Mouse (Mus musculus): ENCODE data around the gene Slc22a13. TPM values are rescaled to one million over a fixed set of nuclear protein-coding genes. Genes with fewer than 3 reads are reported as not detected.

Slc22a13 gene
- polyA plus RNA-seq, 1 experiment from 2014 or later: not detected

DNA sequence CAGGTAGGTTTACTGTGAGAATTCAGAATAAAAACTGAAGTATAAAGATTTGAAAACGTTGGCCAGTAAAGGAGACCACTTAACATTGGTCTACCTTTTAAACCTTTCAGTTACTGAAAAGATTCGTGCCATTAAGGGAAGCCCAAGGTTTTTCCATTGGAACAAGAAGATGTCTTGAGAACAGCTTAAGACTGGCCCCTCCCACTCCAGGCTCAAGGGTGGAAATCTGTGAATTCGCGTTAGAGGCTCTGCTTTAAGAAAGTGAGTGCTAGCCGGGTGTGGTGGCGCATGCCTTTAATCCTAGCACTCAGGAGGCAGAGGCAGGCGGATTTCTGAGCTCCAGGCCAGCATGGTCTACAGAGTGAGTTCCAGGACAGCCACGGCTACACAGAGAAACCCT, 4.1 kb upstream of the Slc22a13 start:
- H3K27me3 ChIP-seq (ENCODE audit: control insufficient read depth, insufficient read depth, low read depth, low read length): no peaks in the 10 kb centered on the region
- no peaks in the 10 kb centered on the region for H3K4me1 ChIP-seq (replicated peaks; ENCODE audit: control insufficient read depth, insufficient read depth, low read length)
- H3K9me3 ChIP-seq (ENCODE audit: control insufficient read depth, low read length): no peaks in the 10 kb centered on the region
- H3K4me2 ChIP-seq (ENCODE audit: low read depth, low read length): no peak overlapping the region
- 73% methylated on average over 8 of the region's 8 CpGs for WGBS
- no peak for ATAC-seq (ENCODE audit: low read depth)
- no peak overlapping the region for H3K27ac ChIP-seq (ENCODE audit: low read length)
- H3K4me3 ChIP-seq (ENCODE audit: low read length): no peak overlapping the region
- no peaks in the 10 kb centered on the region for H3K36me3 ChIP-seq (ENCODE audit: control insufficient read depth, insufficient read depth, low read length)
- no peak overlapping the region for H3K9ac ChIP-seq (ENCODE audit: low read length)

DNA sequence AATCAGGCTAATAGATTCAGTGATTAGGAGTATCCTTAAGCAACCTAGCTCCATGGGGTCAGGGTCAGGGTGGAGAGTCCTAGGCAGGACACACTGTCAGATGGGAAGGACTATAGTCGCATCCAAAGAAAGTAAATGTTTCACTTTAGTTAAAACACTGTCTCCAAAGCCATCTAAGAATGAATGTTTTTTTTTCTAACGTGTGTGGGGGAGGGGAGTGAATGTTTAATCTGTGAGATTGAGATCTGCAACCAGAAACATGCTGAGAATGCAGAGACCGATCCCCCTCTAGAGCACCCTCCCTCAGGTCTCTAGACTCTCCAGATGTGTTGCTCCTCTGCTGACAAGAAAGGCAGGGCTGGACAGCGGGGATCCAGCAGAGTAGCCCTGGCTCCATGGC, 1.8 kb downstream of the Slc22a13 start:
- Histone ChIP-seq H3K9ac (ENCODE audit: low read length) (no peak overlapping the region), H3K4me3 (ENCODE audit: low read length) (no peak overlapping the region), H3K9me3 (ENCODE audit: control insufficient read depth, low read length) (no peaks in the 10 kb centered on the region), H3K27me3 (ENCODE audit: control insufficient read depth, insufficient read depth, low read depth, low read length) (no peaks in the 10 kb centered on the region), H3K27ac (ENCODE audit: low read length) (no peak overlapping the region), H3K4me1 (replicated peaks; ENCODE audit: control insufficient read depth, insufficient read depth, low read length) (no peaks in the 10 kb centered on the region), H3K36me3 (ENCODE audit: control insufficient read depth, insufficient read depth, low read length) (no peaks in the 10 kb centered on the region), H3K4me2 (ENCODE audit: low read depth, low read length) (no peak overlapping the region)
- WGBS: 44% methylated on average over 4 of the region's 4 CpGs
- ATAC-seq (ENCODE audit: low read depth): no peak

DNA sequence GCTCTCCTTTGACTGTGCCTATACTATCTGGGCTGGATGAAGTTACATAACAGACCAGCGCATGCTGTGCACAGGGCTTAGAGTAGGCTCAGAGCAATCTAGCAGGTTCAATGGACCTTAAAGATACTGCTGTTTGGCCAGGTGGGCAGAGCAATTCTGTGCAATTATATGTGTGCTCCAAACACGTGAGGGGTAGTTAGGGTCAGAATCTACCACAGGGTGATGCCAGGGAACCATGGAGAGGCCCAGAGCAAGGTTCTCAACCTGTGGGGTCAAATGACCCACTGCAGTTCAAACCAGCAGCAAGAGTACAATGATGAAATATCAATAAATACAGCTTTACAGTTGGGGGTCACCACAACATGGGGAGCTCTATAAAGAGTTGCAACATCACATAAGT, 2.2 kb downstream of the Slc22a13 start:
- H3K9me3 ChIP-seq (ENCODE audit: control insufficient read depth, low read length): no peaks in the 10 kb centered on the region
- H3K4me1 ChIP-seq (replicated peaks; ENCODE audit: control insufficient read depth, insufficient read depth, low read length): no peaks in the 10 kb centered on the region
- H3K4me3 ChIP-seq (ENCODE audit: low read length): no peak overlapping the region
- no peak for ATAC-seq (ENCODE audit: low read depth)
- H3K27me3 ChIP-seq (ENCODE audit: control insufficient read depth, insufficient read depth, low read depth, low read length): no peaks in the 10 kb centered on the region
- H3K36me3 ChIP-seq (ENCODE audit: control insufficient read depth, insufficient read depth, low read length): no peaks in the 10 kb centered on the region
- WGBS: 77% methylated on average over 2 of the region's 2 CpGs
- H3K9ac ChIP-seq (ENCODE audit: low read length): no peak overlapping the region
- H3K4me2 ChIP-seq (ENCODE audit: low read depth, low read length): no peak overlapping the region
- H3K27ac ChIP-seq (ENCODE audit: low read length): no peak overlapping the region

DNA sequence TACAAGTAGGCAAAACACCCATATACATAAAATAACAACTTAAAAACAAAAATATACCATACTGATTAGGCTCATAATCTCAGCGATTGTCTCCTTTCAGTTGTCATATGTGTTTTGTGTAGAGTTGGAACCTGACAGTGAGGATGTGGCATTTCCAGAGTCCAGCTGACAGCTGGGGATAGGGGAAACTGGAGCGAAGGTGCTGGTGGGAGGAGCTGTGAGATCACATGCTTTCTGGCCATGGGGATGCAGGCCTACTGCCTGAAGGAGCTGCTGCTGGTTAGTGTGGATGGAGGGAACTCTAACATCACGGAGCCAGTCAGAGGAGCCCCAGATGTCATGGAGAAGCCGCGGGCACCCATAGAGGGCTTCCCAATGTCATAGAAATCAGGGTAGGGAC, 3.1 kb downstream of the Slc22a13 start:
- Histone ChIP-seq H3K4me2 (ENCODE audit: low read depth, low read length) (no peak overlapping the region), H3K4me3 (ENCODE audit: low read length) (no peak overlapping the region), H3K9ac (ENCODE audit: low read length) (no peak overlapping the region), H3K36me3 (ENCODE audit: control insufficient read depth, insufficient read depth, low read length) (no peaks in the 10 kb centered on the region), H3K27me3 (ENCODE audit: control insufficient read depth, insufficient read depth, low read depth, low read length) (no peaks in the 10 kb centered on the region), H3K4me1 (replicated peaks; ENCODE audit: control insufficient read depth, insufficient read depth, low read length) (no peaks in the 10 kb centered on the region), H3K9me3 (ENCODE audit: control insufficient read depth, low read length) (no peaks in the 10 kb centered on the region), H3K27ac (ENCODE audit: low read length) (no peak overlapping the region)
- ATAC-seq (ENCODE audit: low read depth): no peak
- WGBS: 80% methylated on average over 5 of the region's 5 CpGs

DNA sequence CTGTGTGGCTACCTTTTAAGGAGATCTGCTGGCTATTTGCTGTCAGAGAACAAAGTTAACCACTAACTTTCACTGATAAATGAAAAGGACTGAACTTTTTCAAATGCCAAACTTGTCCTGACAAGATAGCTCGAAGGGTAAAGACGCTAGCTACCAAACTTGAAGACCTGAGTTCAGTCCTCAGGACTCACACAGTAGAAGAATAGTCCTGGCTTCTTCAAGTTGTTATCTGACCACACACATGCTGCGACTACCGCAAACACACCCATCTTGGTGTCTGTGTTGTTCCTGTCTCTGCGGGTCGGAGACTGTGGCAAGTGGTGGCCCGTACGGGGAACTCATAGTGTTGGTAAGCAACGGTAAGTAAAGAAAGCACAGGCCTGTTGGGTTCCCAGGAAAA, 5.3 kb downstream of the Slc22a13 start:
- no peak overlapping the region for H3K27ac ChIP-seq (ENCODE audit: low read length)
- no peak overlapping the region for H3K4me2 ChIP-seq (ENCODE audit: low read depth, low read length)
- H3K27me3 ChIP-seq (ENCODE audit: control insufficient read depth, insufficient read depth, low read depth, low read length): no peaks in the 10 kb centered on the region
- H3K36me3 ChIP-seq (ENCODE audit: control insufficient read depth, insufficient read depth, low read length): no peaks in the 10 kb centered on the region
- H3K4me3 ChIP-seq (ENCODE audit: low read length): no peak overlapping the region
- ATAC-seq (ENCODE audit: low read depth): no peak
- no peak overlapping the region for H3K9ac ChIP-seq (ENCODE audit: low read length)
- H3K9me3 ChIP-seq (ENCODE audit: control insufficient read depth, low read length): no peaks in the 10 kb centered on the region
- no peaks in the 10 kb centered on the region for H3K4me1 ChIP-seq (replicated peaks; ENCODE audit: control insufficient read depth, insufficient read depth, low read length)
- 94% methylated on average over 9 of the region's 9 CpGs for WGBS

DNA sequence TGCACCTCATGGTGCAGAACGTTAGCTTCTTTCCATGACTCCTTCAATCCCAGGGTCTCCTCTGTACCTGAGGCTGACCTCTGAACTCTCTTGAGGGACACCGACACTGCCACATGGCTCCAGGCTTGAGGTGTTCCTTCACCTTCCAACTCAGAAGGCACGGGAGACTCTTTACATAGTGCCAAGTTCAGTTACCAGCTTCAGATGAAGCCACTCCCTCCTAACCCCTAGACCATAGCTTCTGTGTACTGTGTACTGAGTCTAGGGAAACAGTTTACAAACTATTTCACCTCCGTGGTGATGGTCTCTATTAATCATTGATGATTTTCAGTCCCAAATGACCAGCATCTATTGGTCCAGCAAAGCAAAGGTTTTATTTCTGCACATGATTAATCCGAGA, 7.2 kb downstream of the Slc22a13 start:
- Histone ChIP-seq H3K36me3 (ENCODE audit: control insufficient read depth, insufficient read depth, low read length) (no peaks in the 10 kb centered on the region), H3K27me3 (ENCODE audit: control insufficient read depth, insufficient read depth, low read depth, low read length) (no peaks in the 10 kb centered on the region), H3K9ac (ENCODE audit: low read length) (no peak overlapping the region), H3K4me2 (ENCODE audit: low read depth, low read length) (no peak overlapping the region), H3K4me1 (replicated peaks; ENCODE audit: control insufficient read depth, insufficient read depth, low read length) (no peaks in the 10 kb centered on the region), H3K27ac (ENCODE audit: low read length) (no peak overlapping the region), H3K4me3 (ENCODE audit: low read length) (no peak overlapping the region), H3K9me3 (ENCODE audit: control insufficient read depth, low read length) (no peaks in the 10 kb centered on the region)
- ATAC-seq (ENCODE audit: low read depth): no peak
- 80% methylated on average over 5 of the region's 5 CpGs for WGBS

DNA sequence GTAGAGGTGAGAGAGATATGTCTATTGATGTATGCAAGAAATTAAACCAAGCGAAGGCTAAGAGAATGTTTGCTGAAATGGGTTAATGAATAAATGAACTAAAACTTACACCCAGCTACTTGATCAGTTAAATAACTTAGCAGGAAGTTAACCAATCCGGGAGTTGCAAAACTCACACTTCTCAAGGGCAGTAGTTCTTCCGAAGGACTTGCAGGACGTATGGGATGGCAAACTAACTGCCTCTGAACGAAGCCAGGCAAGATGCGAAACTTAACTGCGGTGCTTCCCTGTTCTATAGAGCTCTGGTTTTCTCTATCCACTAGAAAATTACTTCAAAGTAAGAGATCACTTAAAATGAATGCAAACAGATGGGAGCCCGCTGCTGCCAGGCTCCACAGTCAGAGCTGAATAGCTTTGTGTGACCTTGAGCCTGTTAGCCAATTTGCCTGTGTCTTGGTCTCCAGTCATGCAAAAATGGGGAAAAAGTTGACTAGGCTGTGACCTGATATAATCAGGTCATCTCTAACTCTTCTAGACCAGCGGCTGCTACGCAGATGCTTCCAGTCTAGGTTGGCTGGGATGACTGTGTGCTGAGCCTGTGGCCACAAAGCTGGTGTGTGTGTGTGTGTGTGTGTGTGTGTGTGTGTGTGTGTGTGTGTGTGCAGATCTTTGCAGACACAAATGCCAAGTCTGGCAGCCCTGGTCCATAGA, 9.6 kb downstream of the Slc22a13 start:
- H3K9ac ChIP-seq (ENCODE audit: low read length): no peak overlapping the region
- H3K4me3 ChIP-seq (ENCODE audit: low read length): no peak overlapping the region
- ATAC-seq (ENCODE audit: low read depth): no peak
- 57% methylated on average over 10 of the region's 10 CpGs for WGBS
- no peaks in the 10 kb centered on the region for H3K36me3 ChIP-seq (ENCODE audit: control insufficient read depth, insufficient read depth, low read length)
- H3K9me3 ChIP-seq (ENCODE audit: control insufficient read depth, low read length): no peaks in the 10 kb centered on the region
- H3K27ac ChIP-seq (ENCODE audit: low read length): no peak overlapping the region
- no peak overlapping the region for H3K4me2 ChIP-seq (ENCODE audit: low read depth, low read length)
- H3K27me3 ChIP-seq (ENCODE audit: control insufficient read depth, insufficient read depth, low read depth, low read length): no peaks in the 10 kb centered on the region
- H3K4me1 ChIP-seq (replicated peaks; ENCODE audit: control insufficient read depth, insufficient read depth, low read length): no peaks in the 10 kb centered on the region

DNA sequence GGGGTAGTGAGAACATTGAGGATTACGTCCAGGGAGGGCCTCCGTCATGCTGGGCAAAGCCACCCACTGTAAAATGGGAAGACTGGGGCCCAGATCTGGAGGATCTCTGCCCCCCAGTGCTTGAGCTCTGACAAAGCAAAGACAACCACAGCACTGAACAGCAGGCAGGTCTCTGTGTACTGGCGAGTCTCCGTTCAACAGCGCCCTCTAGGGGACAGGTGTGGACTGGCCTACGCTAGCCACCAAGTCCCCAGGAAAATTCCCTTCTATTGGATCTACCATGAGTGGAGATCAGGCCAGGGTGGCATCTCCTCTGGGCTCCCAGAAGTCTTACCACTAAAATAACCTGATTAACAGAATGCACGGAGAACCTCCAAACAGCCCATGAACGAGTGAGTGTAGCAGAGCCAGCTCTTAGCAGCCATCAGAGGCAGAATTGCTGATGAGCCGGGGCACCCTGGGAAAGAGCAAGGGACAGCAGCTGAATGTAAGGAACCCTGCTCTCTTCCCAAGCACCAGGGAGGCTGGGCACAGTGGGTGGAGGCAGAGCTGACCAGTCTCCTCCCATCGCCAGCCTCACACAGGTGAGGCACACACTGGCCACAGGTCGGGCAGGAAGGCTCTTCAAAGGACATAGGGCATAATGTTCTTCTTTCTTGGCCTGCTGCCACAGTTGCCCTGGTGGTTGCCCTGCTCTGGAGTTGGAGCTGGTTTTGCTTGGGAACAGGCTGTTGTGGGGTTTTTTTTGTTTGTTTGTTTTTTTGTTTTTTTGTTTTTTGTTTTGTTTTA, 16.5 kb downstream of the Slc22a13 start:
- peak; percentile 59; the same call in 1 of the 2 replicates for ATAC-seq (ENCODE audit: low read depth)
- H3K27me3 ChIP-seq (ENCODE audit: control insufficient read depth, insufficient read depth, low read depth, low read length): no peaks in the 10 kb centered on the region
- H3K4me1 ChIP-seq (replicated peaks; ENCODE audit: control insufficient read depth, insufficient read depth, low read length): no peaks in the 10 kb centered on the region
- no peaks in the 10 kb centered on the region for H3K9me3 ChIP-seq (ENCODE audit: control insufficient read depth, low read length)
- no peak overlapping the region for H3K4me2 ChIP-seq (ENCODE audit: low read depth, low read length)
- no peak overlapping the region for H3K4me3 ChIP-seq (ENCODE audit: low read length)
- no peak overlapping the region for H3K27ac ChIP-seq (ENCODE audit: low read length)
- no peak overlapping the region for H3K9ac ChIP-seq (ENCODE audit: low read length)
- H3K36me3 ChIP-seq (ENCODE audit: control insufficient read depth, insufficient read depth, low read length): no peaks in the 10 kb centered on the region
- 32% methylated on average over 11 of the region's 11 CpGs for WGBS

DNA sequence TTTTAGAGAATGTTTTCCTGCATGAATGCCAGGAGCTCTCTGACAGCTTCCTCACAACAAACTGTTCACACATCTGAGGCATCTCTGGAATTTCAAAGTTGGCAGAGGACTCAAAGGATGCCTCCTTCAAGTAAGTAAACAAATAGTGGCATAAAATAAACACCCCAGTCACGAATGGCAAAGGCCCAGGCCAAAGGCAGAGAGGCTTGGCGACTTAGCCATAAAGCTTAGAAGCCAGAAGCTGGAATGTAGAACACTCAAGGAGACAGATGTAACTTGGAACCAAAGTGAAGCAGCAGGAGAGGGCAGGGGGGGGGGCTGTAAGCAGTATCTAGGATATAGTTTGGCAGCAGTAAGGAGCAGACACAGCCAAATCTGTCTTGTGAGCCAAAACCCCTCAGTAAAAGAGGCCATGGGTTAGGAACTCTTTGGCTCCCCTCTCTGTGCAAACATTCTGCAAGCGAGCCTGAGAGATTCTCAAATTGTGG, 27.6 kb downstream of the Slc22a13 start:
- H3K27ac ChIP-seq (ENCODE audit: low read length): peak overlapping the region; percentile 2; the same call in 1 of the 2 replicates
- peak; percentile 94 for ATAC-seq (ENCODE audit: low read depth)

More for the DNA sequence above, 27.6 kb downstream of the Slc22a13 start:
- Histone ChIP-seq H3K4me1 (replicated peaks; ENCODE audit: control insufficient read depth, insufficient read depth, low read length) (peaks cover 5% of the 10 kb centered on the region), H3K4me3 (ENCODE audit: low read length) (no peak overlapping the region), H3K9ac (ENCODE audit: low read length) (no peak overlapping the region), H3K27me3 (ENCODE audit: control insufficient read depth, insufficient read depth, low read depth, low read length) (no peaks in the 10 kb centered on the region), H3K9me3 (ENCODE audit: control insufficient read depth, low read length) (no peaks in the 10 kb centered on the region), H3K36me3 (ENCODE audit: control insufficient read depth, insufficient read depth, low read length) (no peaks in the 10 kb centered on the region), H3K4me2 (ENCODE audit: low read depth, low read length) (no peak overlapping the region)
- 4% methylated on average over 3 of the region's 3 CpGs for WGBS

Measured in lung, embryonic 16.5 days (tissue).